Mouse (Mus musculus): ENCODE measurements around the gene Dpp4. TPM values are rescaled to one million over a fixed set of nuclear protein-coding genes. Genes with fewer than 3 reads are reported as not detected.
A peak's percentile ranks its signal among the peaks of the same experiment; 100 is the strongest.

The Dpp4 gene
- total RNA-seq (2021), result 1 to 10 TPM; 1.4 to 4.6 TPM
- long read RNA-seq, experiment 1, full-length matches to known transcripts, result 3 of 5 reads
- long read RNA-seq, experiment 1, partial matches to known transcripts, result 2 of 5 reads
- long read RNA-seq, experiment 1, other reads (novel, unspliced or antisense), result 0 of 5 reads
- long read RNA-seq, experiment 2, full-length matches to known transcripts, result 2 of 4 reads
- long read RNA-seq, experiment 2, partial matches to known transcripts, result 2 of 4 reads
- long read RNA-seq, experiment 2, other reads (novel, unspliced or antisense), result 0 of 4 reads

DNA sequence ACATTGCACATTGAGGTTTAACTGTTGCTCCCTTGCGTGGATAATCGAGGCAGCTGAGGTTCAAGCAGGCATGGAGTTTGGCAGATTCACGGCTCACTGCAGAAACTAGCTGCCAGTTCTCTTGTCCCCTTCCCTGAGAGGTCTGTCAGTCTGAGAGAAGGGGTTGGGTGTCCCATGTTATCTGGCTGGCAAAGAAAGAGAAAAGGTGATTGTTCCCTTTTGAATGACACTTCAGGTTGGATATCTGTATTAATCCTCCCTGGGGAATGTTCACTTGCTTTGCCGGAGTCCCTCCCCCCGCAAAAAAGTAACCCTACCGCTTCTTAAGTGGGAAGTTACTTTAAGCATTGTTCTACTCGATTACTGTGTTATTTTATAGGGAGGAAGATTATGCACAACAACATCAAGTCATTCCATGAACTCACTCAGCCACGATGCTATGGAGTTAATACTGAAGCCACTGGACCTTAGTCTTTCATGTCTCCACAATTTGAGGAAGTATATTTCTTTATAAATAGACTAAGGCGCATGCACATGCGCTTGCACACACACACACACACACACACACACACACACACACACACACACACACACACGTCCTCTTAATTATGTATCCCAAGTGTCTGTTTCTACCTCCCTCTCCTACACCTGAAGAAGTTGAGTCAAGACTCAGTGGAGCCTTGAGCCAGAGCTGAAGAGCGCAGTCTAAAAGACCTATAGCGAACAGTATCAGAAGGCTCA lies at the start of gene Dpp4:
TSS of gene Dpp4 (minus strand) at position 151 of the 741 bp plus-strand sequence.
- TF ChIP-seq CTCF (IDR thresholded peaks at IDR 0.05), result no peak
- Histone ChIP-seq H3K4me3 (peak within 1 kb of the TSS; percentile 47), H3K27ac (no peak within 1 kb of the TSS)
- intact Hi-C loops (cut with DNase I), result no loop called here
- DNase-seq (ENCODE audit: extremely low spot score in 1 of 2, low spot score in 2 of 2), result no peak

DNA sequence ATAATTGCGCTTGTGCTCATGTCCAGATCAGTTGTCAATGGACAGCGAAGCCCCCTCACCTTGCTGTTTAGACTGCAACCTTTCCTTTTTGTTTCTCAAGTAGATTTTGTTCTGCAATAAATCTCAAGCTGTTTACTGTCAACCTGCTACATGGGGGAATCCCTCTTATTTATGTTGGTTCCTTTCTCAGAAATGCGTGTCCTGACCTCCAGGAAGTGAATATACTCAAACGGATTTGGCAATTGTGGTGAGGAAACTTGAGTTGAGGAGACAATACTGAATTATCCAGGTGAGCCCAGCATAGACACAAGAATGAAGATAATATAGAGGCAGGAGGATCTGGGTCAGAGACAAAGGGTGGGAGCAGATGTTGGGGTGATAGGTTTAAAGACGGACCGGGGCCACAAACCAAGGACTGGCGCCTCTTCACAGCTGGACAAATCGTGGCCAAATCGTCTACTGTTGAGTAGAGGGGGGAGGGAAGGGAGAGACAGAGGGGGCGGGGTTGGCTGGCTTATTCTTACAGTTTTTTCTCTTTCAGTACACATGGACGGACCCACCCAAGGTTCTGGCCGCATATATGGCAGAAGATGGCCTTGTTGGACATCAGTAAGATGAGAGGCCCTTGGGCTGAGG lies 48.9 kb upstream of the Dpp4 start:
- H3K4me3 ChIP-seq, result no peak overlapping the region
- intact Hi-C loops (cut with DNase I), result loop anchor here (2.0 kb wide), 1 partner anchor 474 kb away; no protein-coding TSS in a partner anchor
- TF ChIP-seq CTCF (IDR thresholded peaks at IDR 0.05), result no peak
- H3K27ac ChIP-seq, result peak overlapping the region; percentile 68; the same call in 1 of the 2 replicates
- DNase-seq (ENCODE audit: extremely low spot score in 1 of 2, low spot score in 2 of 2), result no peak

DNA sequence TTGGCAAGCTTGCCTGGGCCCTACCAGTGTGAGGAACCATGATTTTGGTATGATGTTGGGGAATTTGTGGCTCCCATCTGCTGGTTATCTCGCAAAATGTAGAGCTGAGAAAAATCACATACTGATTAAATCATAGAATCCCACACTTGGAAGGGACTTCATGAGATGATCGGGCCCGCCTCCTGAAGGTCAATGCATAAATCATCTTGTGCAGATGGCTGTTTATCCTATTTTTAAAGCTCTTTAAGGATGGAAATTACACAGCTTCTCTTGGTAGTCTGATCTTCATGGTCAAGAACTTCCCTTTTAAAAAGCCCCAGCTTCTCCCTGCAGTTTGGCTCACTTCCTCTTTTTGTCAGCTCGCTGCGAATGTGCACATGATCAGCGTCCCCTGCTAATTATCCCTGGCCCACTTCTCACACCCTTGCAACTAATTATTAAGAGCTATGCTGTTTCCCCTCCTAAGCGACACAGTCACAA lies 48.2 kb upstream of the Dpp4 start:
- peak overlapping the region; percentile 68 for H3K27ac ChIP-seq
- intact Hi-C loops (cut with DNase I), result loop anchor here (2.0 kb wide), 1 partner anchor 473 kb away; no protein-coding TSS in a partner anchor
- DNase-seq (ENCODE audit: extremely low spot score in 1 of 2, low spot score in 2 of 2), result no peak

DNA sequence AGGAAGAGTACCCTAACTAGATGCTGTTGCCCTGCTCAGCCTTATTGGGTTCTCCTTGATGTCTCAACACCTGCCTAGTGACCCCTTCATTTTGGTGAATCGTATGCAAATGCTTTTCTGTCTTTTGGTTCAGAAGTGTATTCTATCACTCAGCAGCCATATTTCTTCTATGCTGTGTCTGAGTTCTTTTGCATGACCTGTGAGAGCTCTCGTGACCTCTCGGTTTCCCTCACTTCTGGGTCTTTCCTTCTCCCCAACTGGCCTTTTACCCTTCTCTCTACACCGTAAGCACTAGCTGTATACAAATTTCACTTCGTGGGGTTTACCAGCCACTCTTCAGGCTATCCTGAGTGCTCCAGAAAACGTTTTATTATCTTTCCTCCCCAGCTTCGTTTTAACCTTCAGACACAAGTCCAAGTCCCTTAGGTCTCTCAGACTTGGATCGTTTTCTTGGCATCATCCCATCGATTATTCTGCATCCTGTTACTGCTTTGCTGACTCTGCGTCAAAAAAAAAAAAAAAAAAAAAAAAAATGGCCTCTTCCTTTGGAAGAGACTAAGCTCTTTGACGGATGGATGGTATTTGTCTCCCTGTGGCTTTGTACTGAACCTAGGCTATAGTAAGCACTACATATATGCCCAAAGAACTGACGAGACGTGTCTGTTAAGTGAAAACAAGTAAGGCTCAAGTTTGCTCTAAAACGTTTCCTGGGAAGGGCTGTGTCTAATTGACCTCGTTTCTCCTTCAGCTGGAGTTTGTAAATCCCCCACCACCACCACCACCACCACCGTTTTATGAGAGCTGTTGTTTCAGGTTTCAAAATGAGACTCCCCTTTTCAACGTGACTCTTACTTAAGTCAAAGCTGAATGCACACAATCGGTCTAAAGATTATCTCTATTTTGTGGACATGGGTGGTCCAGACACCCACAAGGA lies 47.5 kb upstream of the Dpp4 start:
- intact Hi-C loops (cut with DNase I), result loop anchor here (2.0 to 5.0 kb wide), 7 partner anchors 113 to 805 kb away; no protein-coding TSS in a partner anchor
- no peak for TF ChIP-seq CTCF (IDR thresholded peaks at IDR 0.05)
- DNase-seq (ENCODE audit: extremely low spot score in 1 of 2, low spot score in 2 of 2), result no peak
- H3K4me3 ChIP-seq, result no peak overlapping the region
- peak overlapping the region; percentile 68 for H3K27ac ChIP-seq

More for the DNA sequence above, 48.2 kb upstream of the Dpp4 start:
- no peak for TF ChIP-seq CTCF (IDR thresholded peaks at IDR 0.05)
- H3K4me3 ChIP-seq, result no peak overlapping the region

DNA sequence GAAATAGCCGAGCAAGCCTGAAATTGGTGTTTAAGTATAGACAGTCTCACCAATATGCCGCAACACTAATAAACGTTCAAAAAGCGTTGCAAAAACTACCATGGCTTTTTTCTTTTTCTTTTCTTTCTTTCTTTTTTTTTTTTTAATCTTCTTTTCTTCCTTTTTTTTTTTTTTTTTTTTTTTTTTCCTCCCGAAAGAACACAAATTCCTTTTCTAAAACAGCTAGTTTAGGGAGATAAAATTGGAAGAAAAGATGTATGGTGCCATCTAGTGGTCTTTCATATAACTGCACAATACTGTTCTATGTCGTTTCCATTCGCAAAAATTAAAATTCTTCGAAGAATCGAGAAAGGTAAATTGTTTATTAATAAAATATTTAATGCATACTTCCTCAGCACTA lies 46.0 kb upstream of the Dpp4 start:
- Histone ChIP-seq H3K27ac (peak overlapping the region; percentile 56), H3K4me3 (peak overlapping the region; percentile 36)
- DNase-seq (ENCODE audit: extremely low spot score in 1 of 2, low spot score in 2 of 2), result no peak
- intact Hi-C loops (cut with DNase I), result loop anchor here (2.0 to 5.0 kb wide), 6 partner anchors 111 to 803 kb away; no protein-coding TSS in a partner anchor
- peak; percentile 79 for TF ChIP-seq CTCF (IDR thresholded peaks at IDR 0.05)

DNA sequence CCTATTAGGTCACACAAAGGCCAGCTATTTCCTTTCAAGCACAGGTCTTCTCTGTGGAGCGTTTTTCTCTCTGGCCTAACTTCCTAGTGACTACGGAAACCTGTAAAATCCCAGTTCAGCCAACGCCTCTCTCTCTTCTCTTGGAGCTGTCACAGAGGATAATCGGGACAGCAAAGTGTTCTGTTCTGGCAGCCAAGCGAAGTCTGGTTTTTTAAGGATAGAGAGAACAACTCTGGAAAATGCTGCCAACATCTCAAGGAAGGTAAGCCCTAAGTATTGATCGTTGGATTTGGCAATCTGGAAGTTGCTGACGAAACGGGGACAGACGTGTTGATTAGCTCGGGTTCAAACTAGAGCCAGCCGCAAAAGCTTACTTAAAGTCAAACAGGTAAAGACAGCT lies 43.0 kb upstream of the Dpp4 start:
- peak overlapping the region; percentile 80 for H3K27ac ChIP-seq
- intact Hi-C loops (cut with DNase I), result loop anchor here (5.0 kb wide), 4 partner anchors 153 to 643 kb away; partner anchors contain the start of gene Slc4a10
- no peak for DNase-seq (ENCODE audit: extremely low spot score in 1 of 2, low spot score in 2 of 2)
- H3K4me3 ChIP-seq, result no peak overlapping the region
- no peak for TF ChIP-seq CTCF (IDR thresholded peaks at IDR 0.05)

DNA sequence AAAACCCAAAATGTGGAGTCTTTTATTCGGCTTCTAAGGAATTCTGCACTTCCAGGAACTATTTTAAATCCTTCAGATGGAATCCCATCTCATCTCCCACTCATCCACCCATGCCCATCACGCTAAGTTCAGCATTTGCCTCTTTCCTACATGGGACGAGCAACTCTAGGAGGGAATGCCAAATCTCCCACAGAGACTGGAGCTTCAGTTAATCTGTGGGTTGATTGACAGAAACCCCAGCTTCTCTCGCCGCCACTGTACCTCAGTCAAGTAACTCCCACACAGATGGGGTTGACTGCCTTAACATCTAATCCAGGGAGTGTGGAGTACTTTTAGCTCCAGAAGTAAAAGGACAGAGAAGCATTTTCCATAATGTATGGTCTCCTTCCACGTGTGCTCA lies 42.0 kb upstream of the Dpp4 start:
- H3K27ac ChIP-seq, result peak overlapping the region; percentile 80
- intact Hi-C loops (cut with DNase I), result loop anchor here (5.0 kb wide), 2 partner anchors 152 to 407 kb away; partner anchors contain the start of gene Slc4a10
- H3K4me3 ChIP-seq, result no peak overlapping the region
- TF ChIP-seq CTCF (IDR thresholded peaks at IDR 0.05), result no peak
- DNase-seq (ENCODE audit: extremely low spot score in 1 of 2, low spot score in 2 of 2), result peak in 1 of 2 experiments; percentile 13

DNA sequence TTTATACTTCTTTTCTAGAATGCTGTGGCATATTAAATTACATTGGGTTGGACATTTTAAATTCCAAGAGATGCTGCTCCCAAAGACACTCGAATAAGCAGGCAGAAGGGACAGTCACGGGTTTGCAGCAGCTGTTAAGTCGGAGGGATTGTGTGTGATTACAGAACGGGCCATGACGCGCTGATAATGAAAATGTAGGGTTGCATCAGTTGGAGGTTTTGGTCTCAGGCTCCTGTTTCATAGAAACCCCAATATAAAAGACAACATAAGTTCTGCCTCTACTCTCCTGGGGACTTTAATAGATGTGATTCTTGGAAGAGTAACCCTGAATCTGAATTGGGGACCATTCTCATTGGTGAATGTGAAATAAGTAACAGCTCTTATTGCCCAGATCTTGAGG lies 38.3 kb upstream of the Dpp4 start:
- H3K27ac ChIP-seq, result no peak overlapping the region
- TF ChIP-seq CTCF (IDR thresholded peaks at IDR 0.05), result no peak
- H3K4me3 ChIP-seq, result no peak overlapping the region
- intact Hi-C loops (cut with DNase I), result loop anchor here (5.0 kb wide), 2 partner anchors 148 to 403 kb away; partner anchors contain the start of gene Slc4a10
- DNase-seq (ENCODE audit: extremely low spot score in 1 of 2, low spot score in 2 of 2), result no peak

DNA sequence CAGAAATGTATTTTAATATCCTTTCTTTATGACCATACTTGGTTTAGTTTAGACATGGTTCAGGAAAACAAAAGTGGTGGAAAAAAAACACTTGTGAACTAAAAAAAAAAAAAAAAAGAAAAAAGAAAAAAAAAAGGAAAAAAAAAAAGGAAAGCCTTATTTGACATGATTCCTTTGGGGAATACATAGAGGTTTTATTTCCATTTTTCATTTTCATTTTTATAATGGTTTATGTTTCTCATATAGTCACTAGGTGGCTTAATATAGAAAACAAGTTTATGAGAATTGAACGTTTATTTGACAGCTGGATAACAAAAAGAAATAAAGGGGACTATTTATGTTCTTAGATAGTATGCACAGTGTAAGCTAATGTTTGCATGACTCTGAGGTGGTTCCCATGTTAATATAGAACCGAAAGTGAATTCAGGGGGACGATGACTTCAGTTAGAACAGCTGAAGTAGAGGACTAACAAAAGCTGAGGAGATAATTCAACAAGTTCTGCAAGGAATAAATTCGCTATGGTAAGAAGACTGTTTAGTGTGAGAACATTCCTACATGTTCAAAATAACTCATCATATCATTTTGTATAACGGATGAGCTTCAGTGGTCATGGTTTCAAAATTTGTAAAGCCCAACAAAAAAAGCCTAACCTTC lies 37.8 kb upstream of the Dpp4 start:
- H3K4me3 ChIP-seq, result no peak overlapping the region
- TF ChIP-seq CTCF (IDR thresholded peaks at IDR 0.05), result no peak
- intact Hi-C loops (cut with DNase I), result loop anchor here (5.0 kb wide), 2 partner anchors 148 to 403 kb away; partner anchors contain the start of gene Slc4a10
- H3K27ac ChIP-seq, result no peak overlapping the region
- DNase-seq (ENCODE audit: extremely low spot score in 1 of 2, low spot score in 2 of 2), result no peak
